Mouse (Mus musculus) thymus, adult 2 months (tissue): ENCODE results near the gene Frg2f1. TPM values are rescaled to one million over a fixed set of nuclear protein-coding genes. Genes with fewer than 3 reads are reported as not detected.
A peak's percentile ranks its signal among the peaks of the same experiment; 100 is the strongest.
"Not testable (repeated sequence)": the region's sequence is repeated elsewhere in the genome, so short reads cannot be mapped to it uniquely, and the experiment has no call there.

Experiments
- DNase-seq: peaks from one replicate; pipeline ENCODE4 v3.0.0; 2021
- H3K27ac ChIP-seq: fragments of 200-500 bp; 2 replicates; pipeline ENCODE4 v1.5.1; 2012; ENCODE audit warnings: low read length, control low read depth; ENCODE audit not compliant: control insufficient read depth, insufficient read depth
- H3K27me3 ChIP-seq: fragments of 200-500 bp; 2 replicates; pipeline ENCODE4 v1.6.1; 2012; ENCODE audit warnings: mild to moderate bottlenecking, low read length, moderate library complexity, mixed read lengths; ENCODE audit not compliant: control insufficient read depth, insufficient read depth
- H3K36me3 ChIP-seq: fragments of 200-500 bp; 2 replicates; pipeline ENCODE4 v1.6.1; 2012; ENCODE audit warnings: mild to moderate bottlenecking, low read length, moderate library complexity; ENCODE audit not compliant: control insufficient read depth, insufficient read depth
- H3K4me1 ChIP-seq: fragments of 200-500 bp; replicated peaks from 2 replicates; pipeline ENCODE4 v1.6.1; 2012; ENCODE audit warnings: low read length; ENCODE audit not compliant: control insufficient read depth, insufficient read depth
- H3K4me3 ChIP-seq: fragments of 200-500 bp; 2 replicates; pipeline ENCODE4 v1.5.1; 2012; ENCODE audit warnings: mild to moderate bottlenecking, low read length, control low read depth, moderate library complexity; ENCODE audit not compliant: control insufficient read depth, insufficient read depth
- CTCF ChIP-seq: fragments of 200-500 bp; IDR thresholded peaks from 2 replicates; pipeline ENCODE4 v1.5.1; 2012; ENCODE audit warnings: mild to moderate bottlenecking, control low read depth, low read length, moderate library complexity, borderline replicate concordance; ENCODE audit not compliant: control insufficient read depth, poor library complexity, insufficient read depth; ENCODE audit errors: extremely low read depth
- POLR2A ChIP-seq: fragments of 200-500 bp; IDR thresholded peaks from 2 replicates; pipeline ENCODE4 v1.6.1; 2012; ENCODE audit warnings: mild to moderate bottlenecking, low read length, control low read depth, moderate library complexity; ENCODE audit not compliant: control insufficient read depth, poor library complexity, insufficient read depth; ENCODE audit errors: extremely low read depth
- WGBS: fragments of 180-500 bp; shearing (Covaris S2); methylation state at CpG from one replicate; pipeline ENCODE4 v1.1.7; 2018; 5-methylcytosine and 5-hydroxymethylcytosine counted together
- polyA plus RNA-seq: library from polyadenylated mRNA; depleted of rRNA; stranded (reverse); fragments of >200 nt; gene quantifications from 2 replicates; pipeline ENCODE4 v1.2.3, GENCODE M21; 2012

Frg2f1 gene
- polyA plus RNA-seq, 1 experiment: 4.4 TPM

DNA sequence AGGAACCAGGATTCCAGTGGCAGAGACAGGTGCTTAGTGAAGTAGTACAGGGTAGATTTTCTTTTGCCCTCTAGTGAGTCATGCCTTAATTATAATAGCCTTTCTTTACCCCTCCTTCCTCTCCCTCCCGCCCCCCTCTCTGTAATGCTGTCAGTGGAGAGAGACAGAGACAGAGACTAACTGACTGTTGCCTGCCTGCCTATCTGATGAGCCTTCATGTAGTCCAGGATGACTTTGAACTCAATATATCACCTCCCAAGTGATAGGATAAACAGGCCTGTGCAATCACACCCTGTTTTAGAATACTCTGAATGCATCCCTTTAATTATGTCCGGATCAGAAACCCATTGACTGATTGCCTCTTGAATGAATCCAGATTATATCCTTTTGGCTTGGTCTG, 16.1 kb upstream of the Frg2f1 start:
- Histone ChIP-seq H3K27ac (no peak overlapping the region), H3K4me1 (no peaks in the 10 kb centered on the region; the same call in 1 of the 2 replicates), H3K27me3 (no peaks in the 10 kb centered on the region), H3K36me3 (no peaks in the 10 kb centered on the region), H3K4me3 (no peak overlapping the region)
- TF ChIP-seq CTCF: no peak
- TF ChIP-seq POLR2A: no peak
- no peak for DNase-seq
- 88% methylated on average over 2 of the region's 2 CpGs for WGBS

DNA sequence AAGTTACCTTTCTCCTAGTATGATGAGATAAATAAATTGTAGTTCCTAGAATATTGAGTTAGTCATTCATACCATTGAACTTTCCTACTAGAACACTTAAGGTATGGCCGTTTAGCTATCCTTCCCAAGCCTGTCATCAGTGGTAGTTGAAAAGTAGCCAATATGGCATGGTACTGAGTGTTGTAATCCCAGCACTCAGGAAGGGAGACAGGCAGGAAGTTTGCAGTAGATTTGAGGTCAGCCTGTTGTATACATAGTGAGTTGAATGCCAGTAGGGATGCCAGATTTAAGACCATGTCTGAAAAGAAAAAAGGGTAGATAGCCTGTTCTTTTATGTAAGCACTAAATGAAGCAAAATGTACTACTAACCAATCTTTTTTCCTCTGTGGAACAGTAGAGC, 11.5 kb upstream of the Frg2f1 start:
- Histone ChIP-seq H3K27ac (no peak overlapping the region), H3K27me3 (no peaks in the 10 kb centered on the region), H3K36me3 (no peaks in the 10 kb centered on the region), H3K4me3 (no peak overlapping the region), H3K4me1 (no peaks in the 10 kb centered on the region; the same call in 1 of the 2 replicates)
- no peak for DNase-seq
- 89% methylated on average over 1 of the region's 1 CpGs for WGBS
- TF ChIP-seq POLR2A (no peak), CTCF (no peak)

DNA sequence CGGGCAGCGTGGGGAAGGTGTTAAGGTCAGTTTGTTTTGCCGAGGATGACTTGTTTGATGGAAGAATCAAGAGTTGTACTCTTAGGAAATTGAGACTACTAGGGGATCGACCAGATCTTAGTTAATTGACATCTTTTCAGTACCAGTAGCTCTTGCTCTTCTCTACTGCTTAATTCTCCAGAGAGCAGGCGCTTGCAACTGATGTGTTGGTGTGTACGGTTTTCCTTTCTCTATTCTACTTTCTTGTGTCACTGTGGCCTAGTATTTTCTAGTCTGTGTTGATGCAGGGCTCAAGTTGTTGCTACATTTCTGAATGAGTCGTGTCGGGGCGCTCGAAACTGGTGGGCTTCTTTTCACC, 1.2 kb upstream of the Frg2f1 start:
- WGBS: 18% methylated on average over 10 of the region's 10 CpGs
- Histone ChIP-seq H3K27ac (peak overlapping the region; percentile 15; the same call in 1 of the 2 replicates), H3K4me1 (peaks cover 9% of the 10 kb centered on the region), H3K27me3 (no peaks in the 10 kb centered on the region), H3K36me3 (no peaks in the 10 kb centered on the region), H3K4me3 (peak overlapping the region; percentile 86)
- TF ChIP-seq CTCF (no peak), POLR2A (no peak)
- no peak for DNase-seq

DNA sequence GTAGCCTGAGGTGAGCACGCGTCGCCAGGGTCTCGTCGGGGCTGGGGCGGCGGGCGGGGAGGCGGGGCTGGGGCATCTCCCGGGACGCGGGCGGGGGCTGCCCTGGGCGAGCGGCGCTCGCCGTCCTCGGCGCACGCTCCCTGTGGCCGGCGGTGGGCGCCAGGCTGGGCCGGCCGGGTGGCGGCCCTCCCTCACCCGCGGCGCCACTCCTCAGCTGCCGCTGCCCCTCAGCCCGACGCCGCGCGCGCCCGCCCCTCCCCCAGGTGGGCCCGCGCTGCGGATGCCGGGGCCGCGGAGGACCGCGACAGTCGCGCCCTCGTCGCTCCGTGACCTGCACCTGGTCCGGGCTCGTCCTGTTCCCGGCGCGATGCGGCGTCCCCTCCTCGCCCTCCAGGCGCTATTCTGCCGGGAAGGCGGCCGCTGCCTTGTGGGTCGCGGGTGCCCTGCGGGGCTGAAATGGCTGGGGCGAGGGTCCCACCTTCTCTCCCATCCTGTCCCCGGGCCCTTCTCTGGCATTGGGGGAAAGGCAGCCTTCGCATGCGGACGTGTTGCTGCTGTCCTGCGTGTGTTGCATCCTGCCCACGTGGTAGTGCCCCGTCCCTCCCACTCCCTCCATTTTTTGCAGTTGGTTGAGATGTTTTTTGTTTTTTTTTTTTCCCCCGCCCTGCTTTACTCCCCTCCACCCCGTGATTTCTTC, 655 bp upstream of the Frg2f1 start:
- Histone ChIP-seq H3K27ac (peak overlapping the region; percentile 15; the same call in 1 of the 2 replicates), H3K4me3 (peak overlapping the region; percentile 86), H3K27me3 (no peaks in the 10 kb centered on the region), H3K4me1 (peaks cover 9% of the 10 kb centered on the region), H3K36me3 (no peaks in the 10 kb centered on the region)
- under 1% methylated on average over 74 of the region's 76 CpGs for WGBS
- DNase-seq: peak; percentile 58
- TF ChIP-seq CTCF: no peak
- no peak for TF ChIP-seq POLR2A

DNA sequence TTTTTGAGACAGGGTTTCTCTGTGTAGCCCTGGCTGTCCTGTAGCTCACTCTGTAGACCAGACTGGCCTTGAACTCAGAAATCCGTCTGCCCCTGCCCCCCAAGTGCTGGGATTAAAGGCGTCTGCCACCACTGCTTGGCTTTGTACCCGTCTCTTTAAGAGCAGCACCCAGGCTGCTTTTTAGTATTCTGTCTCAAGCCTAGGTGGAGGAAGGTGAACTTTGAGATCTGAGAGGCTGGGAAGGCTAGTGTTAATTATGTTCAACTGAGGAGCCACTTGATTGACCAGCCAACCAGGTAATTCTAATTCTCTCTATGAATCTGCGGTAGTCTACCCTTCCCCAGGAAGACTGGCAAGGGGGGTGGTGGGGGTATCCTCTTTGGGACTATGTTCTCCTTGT, 1.9 kb downstream of the Frg2f1 start:
- no peaks in the 10 kb centered on the region for H3K27me3 ChIP-seq
- WGBS: 96% methylated on average over 4 of the region's 4 CpGs
- no peak overlapping the region for H3K4me3 ChIP-seq
- H3K36me3 ChIP-seq: no peaks in the 10 kb centered on the region
- DNase-seq: no peak
- peaks cover 9% of the 10 kb centered on the region for H3K4me1 ChIP-seq
- H3K27ac ChIP-seq: no peak overlapping the region
- TF ChIP-seq CTCF: no peak

DNA sequence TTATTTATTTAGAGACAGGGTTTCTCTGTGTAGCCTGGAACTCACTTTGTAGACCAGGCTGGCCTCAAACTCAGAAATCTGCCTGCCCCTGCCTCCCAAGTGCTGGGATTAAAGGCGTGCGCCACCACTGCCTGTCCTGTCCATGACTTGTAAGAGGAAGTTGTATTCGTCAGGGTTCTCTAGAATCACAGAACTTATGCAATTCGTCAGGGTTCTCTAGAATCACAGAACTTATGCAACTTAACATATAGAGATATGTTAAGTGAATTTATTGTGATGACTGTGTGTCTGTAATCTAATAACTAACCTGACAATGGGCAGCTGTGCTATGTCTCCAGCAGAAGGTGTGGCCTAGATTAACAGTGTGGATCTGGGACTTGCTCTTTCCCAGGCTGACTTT, 2.7 kb downstream of the Frg2f1 start, which contains the start of gene Foxj3:
TSS of gene Foxj3 (plus strand) at position 390 of the 400 bp plus-strand sequence.
- H3K36me3 ChIP-seq, H3K4me1 ChIP-seq, H3K27ac ChIP-seq, H3K4me3 ChIP-seq, H3K27me3 ChIP-seq, DNase-seq: not testable (repeated sequence)
- 84% methylated on average over 4 of the region's 4 CpGs for WGBS

DNA sequence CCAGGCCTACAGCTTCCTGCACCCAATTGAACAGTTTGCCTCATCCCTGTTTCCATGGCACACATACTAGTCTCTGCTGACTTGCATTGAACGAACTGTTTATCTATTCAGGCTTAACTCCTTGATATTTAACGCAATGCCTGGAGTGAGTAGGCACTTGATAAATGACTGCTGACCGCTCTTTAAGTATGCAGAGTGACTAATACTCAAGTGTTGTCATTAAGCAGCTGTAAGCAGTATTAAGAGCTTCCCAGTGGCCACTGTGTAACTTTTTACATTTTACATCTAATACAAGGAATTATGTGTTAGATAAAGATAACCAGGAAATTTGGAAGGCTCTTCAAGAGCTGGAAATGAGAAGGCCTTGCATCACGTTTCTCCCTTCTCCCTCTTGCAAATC, 4.2 kb downstream of the Frg2f1 start:
- 89% methylated on average over 4 of the region's 4 CpGs for WGBS
- TF ChIP-seq POLR2A (no peak), CTCF (no peak)
- H3K27me3 ChIP-seq: no peaks in the 10 kb centered on the region
- H3K4me1 ChIP-seq: peaks cover 4% of the 10 kb centered on the region
- no peak overlapping the region for H3K27ac ChIP-seq
- H3K36me3 ChIP-seq: no peaks in the 10 kb centered on the region
- H3K4me3 ChIP-seq: no peak overlapping the region
- DNase-seq: no peak
